Mouse (Mus musculus) mammary gland, adult 2 months (tissue): ENCODE measurements around the gene Nsun4. TPM values are rescaled to one million over a fixed set of nuclear protein-coding genes. Genes with fewer than 3 reads are reported as not detected.

Experiments used
- polyA plus RNA-seq: library from polyadenylated mRNA; depleted of rRNA; stranded (reverse); fragments of >200 nt; gene quantifications from 2 replicates; pipeline ENCODE4 v1.2.3, GENCODE M21; 2012; ENCODE audit warnings: low replicate concordance; rRNA removed

Gene Nsun4
- polyA plus RNA-seq = 6.6 and 19.6 TPM in 2 replicates

DNA sequence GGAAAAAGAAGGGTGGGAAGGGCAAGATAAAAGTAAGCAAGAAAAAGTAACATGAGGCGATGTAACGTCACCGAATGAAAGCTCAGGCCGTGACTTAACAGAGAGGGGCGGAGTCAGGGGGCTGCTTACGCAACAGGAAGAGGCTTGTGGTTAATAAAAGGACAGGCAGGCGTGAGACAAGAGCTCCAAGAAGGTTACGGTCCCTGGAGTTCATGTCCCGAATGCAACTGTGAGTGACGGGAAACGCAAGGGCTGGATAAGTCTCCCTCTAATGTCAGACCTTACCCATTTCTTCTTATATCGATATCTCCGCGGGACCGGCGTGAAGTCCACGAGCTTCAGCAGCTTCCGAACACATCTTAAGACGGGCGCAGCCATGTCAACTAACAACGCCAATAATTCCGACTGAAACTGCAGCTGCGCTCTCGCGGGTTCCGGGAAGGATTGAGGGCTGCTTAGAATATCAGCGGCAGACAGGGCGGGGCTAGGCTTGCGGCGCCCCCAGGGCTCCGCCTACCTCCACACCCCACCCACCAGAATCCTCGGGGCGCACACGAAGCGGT lies at the start of gene Nsun4:
Gene Nsun4, minus strand, starts transcription at position 478 of the 563 bp plus-strand sequence.

GRCm38 (mm10) chr4:116074861-116075620 lies 21.4 kb upstream of the Nsun4 start, which contains the start of the genes Uqcrh and Lrrc41:
TSS of gene Uqcrh (minus strand) at chr4:116075071.
TSS of gene Lrrc41 (plus strand) at chr4:116075269.

DNA sequence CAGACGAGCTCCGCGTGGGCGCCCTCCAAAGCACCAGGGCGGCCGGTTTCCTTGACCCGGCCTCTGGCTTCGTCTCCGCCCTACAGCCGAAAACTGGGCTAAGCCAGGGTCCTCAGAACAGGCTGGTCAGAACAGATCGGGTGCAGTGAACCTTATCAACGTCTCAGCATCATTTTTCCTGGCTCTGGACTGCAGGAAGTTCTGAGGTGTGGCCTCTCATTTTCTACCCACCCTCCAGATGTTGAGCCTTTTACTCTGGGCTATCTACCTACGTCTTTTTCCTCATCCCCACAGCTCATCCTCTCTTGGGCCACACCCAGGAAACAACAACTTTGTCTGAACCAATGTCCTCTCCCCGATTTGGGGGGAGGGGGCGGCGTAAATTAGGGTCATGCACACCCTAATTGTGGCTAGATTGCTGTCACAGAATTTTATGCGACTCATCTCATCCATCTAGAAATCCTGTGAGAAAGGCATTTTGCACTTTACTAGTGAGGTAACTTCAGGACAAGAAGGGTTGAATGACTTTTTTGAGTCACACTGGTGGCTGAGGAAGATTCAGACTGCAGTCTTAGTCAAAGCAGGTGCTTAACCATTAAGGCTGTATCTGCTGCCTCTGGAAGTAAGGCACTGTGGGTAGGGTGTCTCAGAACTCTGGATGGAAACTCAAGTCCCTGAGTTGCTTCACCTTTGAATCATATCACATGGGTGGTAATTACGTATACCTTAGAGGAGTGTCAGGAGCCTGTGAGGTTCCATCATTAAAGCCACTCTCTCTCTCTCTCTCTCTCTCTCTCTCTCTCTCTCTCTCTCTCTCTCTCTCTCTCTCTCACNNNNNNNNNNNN lies 35.6 kb downstream of the Nsun4 start, which contains the start of gene Faah:
Gene Faah, minus strand, starts transcription at position 25 of the 845 bp plus-strand sequence.

Other genes starting within 250 kb of the Nsun4 start
- gene Mob3c, start 225.8 kb downstream of the Nsun4 start, polyA plus RNA-seq = 24.5 and 44.3 TPM in 2 replicates
- 65.7 and 87.5 TPM in 2 replicates for gene Mknk1, start 214.7 kb downstream of the Nsun4 start, polyA plus RNA-seq
- 0.07 TPM in 1 of 2 replicates, not detected in the other for gene Kncn, start 169.5 kb downstream of the Nsun4 start, polyA plus RNA-seq
- not detected in 2 replicates for gene 6430628N08Rik, start 163.2 kb downstream of the Nsun4 start, polyA plus RNA-seq
- not detected in 2 replicates for gene Dmbx1, start 114.0 kb downstream of the Nsun4 start, polyA plus RNA-seq
- gene Faah, start 36.0 kb downstream of the Nsun4 start, polyA plus RNA-seq = 20.3 and 35.2 TPM in 2 replicates
- 77.8 and 327 TPM in 2 replicates for gene Uqcrh, start 21.2 kb upstream of the Nsun4 start, polyA plus RNA-seq
- 73.6 and 93.1 TPM in 2 replicates for gene Lrrc41, start 21.4 kb upstream of the Nsun4 start, polyA plus RNA-seq
- 0.68 and 1.6 TPM in 2 replicates for gene Rad54l, start 69.8 kb upstream of the Nsun4 start, polyA plus RNA-seq
- 40.6 and 57.5 TPM in 2 replicates for gene Pomgnt1, start 70.0 kb upstream of the Nsun4 start, polyA plus RNA-seq
- 4.2 and 9.8 TPM in 2 replicates for gene Lurap1, start 97.5 kb upstream of the Nsun4 start, polyA plus RNA-seq
- 17.9 and 43.4 TPM in 2 replicates for gene Tspan1, start 113.7 kb upstream of the Nsun4 start, polyA plus RNA-seq
- not detected in 2 replicates for gene 1700042G07Rik, start 119.5 kb upstream of the Nsun4 start, polyA plus RNA-seq
- gene Gm49337, start 119.5 kb upstream of the Nsun4 start, polyA plus RNA-seq = not detected in 2 replicates
- 13.8 and 16.6 TPM in 2 replicates for gene Pik3r3, start 167.7 kb upstream of the Nsun4 start, polyA plus RNA-seq